Mouse (Mus musculus) ES-E14 (cell line): ENCODE measurements at regions not wholly inside any gene's neighbourhood (a gene's known extent, or its start where the extent isn't known, plus 50 kb on each side); places are given as distances from the start of the nearest gene placed in this dataset.

Experiments used
- DNase-seq: peaks from one replicate; pipeline ENCODE4 v3.0.0-alpha.2; 2013; ENCODE audit warnings: low read depth, low spot score
- H3K27ac ChIP-seq: 2 replicates; pipeline ENCODE4 v1.5.1; 2012; ENCODE audit warnings: low read depth, mild to moderate bottlenecking, low read length, moderate library complexity, mixed read lengths; ENCODE audit not compliant: poor library complexity, insufficient read depth, severe bottlenecking
- H3K36me3 ChIP-seq: 2 replicates; pipeline ENCODE4 v1.6.1; 2012; ENCODE audit warnings: mild to moderate bottlenecking, low read length, moderate library complexity, mixed read lengths; ENCODE audit not compliant: control insufficient read depth, poor library complexity, insufficient read depth, severe bottlenecking
- H3K4me1 ChIP-seq, 2 experiments: fragments of 150-350 bp in 1 of 2; sonication (generic) in 1 of 2; 2 replicates each; pipeline ENCODE4 v1.6.1; 2012; ENCODE audit warnings: low read length in 2 of 2, mild to moderate bottlenecking in 1 of 2, mixed read lengths in 1 of 2; ENCODE audit not compliant: control insufficient read depth in 2 of 2, insufficient read depth in 2 of 2, poor library complexity in 1 of 2
- H3K4me3 ChIP-seq, 2 experiments: fragments of 150-350 bp in 1 of 2; sonication (generic) in 1 of 2; 2 replicates each; pipeline ENCODE4 v1.5.1; 2012; ENCODE audit warnings: low read length in 2 of 2, low read depth in 1 of 2, mild to moderate bottlenecking in 1 of 2, mixed read lengths in 1 of 2; ENCODE audit not compliant: insufficient read depth in 1 of 2, poor library complexity in 1 of 2, severe bottlenecking in 1 of 2
- H3K9ac ChIP-seq: 2 replicates; pipeline ENCODE4 v1.6.1; 2012; ENCODE audit warnings: low read depth, mild to moderate bottlenecking, low read length, mixed read lengths; ENCODE audit not compliant: poor library complexity, insufficient read depth, severe bottlenecking
- H3K9me3 ChIP-seq: fragments of 150-350 bp; sonication (generic); 2 replicates; pipeline ENCODE4 v1.6.1; 2012; ENCODE audit warnings: low read depth, mild to moderate bottlenecking, low read length; ENCODE audit not compliant: control insufficient read depth, insufficient read depth
- CHD2 ChIP-seq: IDR thresholded peaks from 2 replicates; pipeline ENCODE4 v1.6.1; 2014; ENCODE audit warnings: mild to moderate bottlenecking, low read depth, low read length, inconsistent platforms
- HCFC1 ChIP-seq: IDR thresholded peaks from 2 replicates; pipeline ENCODE4 v1.6.1; 2012; ENCODE audit warnings: low read length, inconsistent platforms, borderline replicate concordance; ENCODE audit not compliant: insufficient read depth
- MAFK ChIP-seq: IDR thresholded peaks from 2 replicates; pipeline ENCODE4 v1.6.1; 2014; ENCODE audit warnings: mild to moderate bottlenecking, low read depth, low read length, inconsistent platforms; ENCODE audit not compliant: insufficient read depth
- ZC3H11A ChIP-seq: IDR thresholded peaks from 2 replicates; pipeline ENCODE4 v1.6.1; 2012; ENCODE audit warnings: low read depth, mild to moderate bottlenecking, inconsistent platforms, low read length, borderline replicate concordance
- ZNF384 ChIP-seq: IDR thresholded peaks from 2 replicates; pipeline ENCODE4 v1.6.1; 2012; ENCODE audit warnings: low read depth, low read length, inconsistent platforms
- in situ Hi-C, 2 experiments: fragments of 600-800 bp; cut with MboI; formaldehyde crosslinking; loops; one replicate each; pipeline ENCODE4 v1.15.1; 2025; ENCODE audit warnings: low sequenced_read_pairs in 2 of 2, inconsistent platforms in 1 of 2; ENCODE audit not compliant: unreplicated experiment in 2 of 2

GRCm38 (mm10) chr13:52711713-52712369, 128.9 kb downstream of the Syk start:
- Histone ChIP-seq H3K36me3 (no peaks in the 10 kb centered on the region), H3K9ac (no peak overlapping the region), H3K9me3 (no peaks in the 10 kb centered on the region), H3K4me3 (no peak overlapping the region), H3K27ac (no peak overlapping the region), H3K4me1 (no peaks in the 10 kb centered on the region)
- in situ Hi-C loops, result loop anchor here (10.0 to 25.0 kb wide), 2 partner anchors 273 to 275 kb away; partner anchors contain the start of gene Nfil3 (in 2 of the 2)
- TF ChIP-seq MAFK (no peak), ZC3H11A (peak; percentile 85; the same call in 1 of the 2 replicates), CHD2 (no peak), ZNF384 (no peak)
- peak; percentile 74 for DNase-seq

GRCm38 (mm10) chr13:52721463-52721862, 138.5 kb downstream of the Syk start:
- H3K36me3 ChIP-seq, result no peaks in the 10 kb centered on the region
- TF ChIP-seq MAFK (no peak), ZNF384 (no peak), HCFC1 (no peak), CHD2 (no peak), ZC3H11A (no peak)
- in situ Hi-C loops, result loop anchor here in 1 of 2 experiments (25.0 kb wide), 1 partner anchor 266 kb away; the partner anchor contains the start of gene Nfil3
- no peak overlapping the region for H3K9ac ChIP-seq
- H3K9me3 ChIP-seq, result no peaks in the 10 kb centered on the region
- DNase-seq, result no peak
- H3K4me3 ChIP-seq, result no peak overlapping the region
- no peaks in the 10 kb centered on the region for H3K4me1 ChIP-seq
- no peak overlapping the region for H3K27ac ChIP-seq

- no peak for DNase-seq
- H3K4me1 ChIP-seq, result no peaks in the 10 kb centered on the region
- no peaks in the 10 kb centered on the region for H3K36me3 ChIP-seq
- H3K9me3 ChIP-seq, result no peaks in the 10 kb centered on the region
- H3K9ac ChIP-seq, result no peak overlapping the region
- in situ Hi-C loops, result loop anchor here in 1 of 2 experiments (25.0 kb wide), 1 partner anchor 265 kb away; the partner anchor contains the start of gene Nfil3
- TF ChIP-seq HCFC1 (no peak), ZNF384 (no peak), ZC3H11A (no peak), MAFK (no peak), CHD2 (no peak)
- no peak overlapping the region for H3K4me3 ChIP-seq
- H3K27ac ChIP-seq, result no peak overlapping the region
Observed at GRCm38 (mm10) chr13:52722718-52723117, 139.7 kb downstream of the Syk start.

GRCm38 (mm10) chr13:52726043-52726442, 143.1 kb downstream of the Syk start:
- no peak for TF ChIP-seq CHD2
- no peak for TF ChIP-seq MAFK
- in situ Hi-C loops, result no loop called here

More at GRCm38 (mm10) chr13:52726043-52726442, 143.1 kb downstream of the Syk start:
- H3K4me1 ChIP-seq, result no peaks in the 10 kb centered on the region
- H3K36me3 ChIP-seq, result no peaks in the 10 kb centered on the region
- no peak overlapping the region for H3K27ac ChIP-seq
- H3K9ac ChIP-seq, result no peak overlapping the region
- H3K4me3 ChIP-seq, result no peak overlapping the region
- no peaks in the 10 kb centered on the region for H3K9me3 ChIP-seq
- DNase-seq, result no peak
